Mouse (Mus musculus): ENCODE results near the gene Ifnar2. TPM values are rescaled to one million over a fixed set of nuclear protein-coding genes. Genes with fewer than 3 reads are reported as not detected.

Ifnar2 gene
- total RNA-seq, 4 experiments from 2014 or later: 27.6 to 35.3 (median 32.6) TPM

Other genes with a start within 250 kb of the Ifnar2 start
- not detected for gene Olig2, start 147.3 kb upstream of the Ifnar2 start, total RNA-seq (2022)
- gene Olig1, start 103.0 kb upstream of the Ifnar2 start, total RNA-seq (2022): not detected
- not detected for gene Gm21970, start 18.9 kb downstream of the Ifnar2 start, total RNA-seq (2022)
- 100 to 1,000 TPM; 116 to 131 (median 129) TPM for gene Il10rb, start 33.4 kb downstream of the Ifnar2 start, total RNA-seq (2022)
- gene Ifnar1, start 112.5 kb downstream of the Ifnar2 start, total RNA-seq (2022): 10 to 100 TPM; 18.7 to 28.6 (median 22.0) TPM
- gene Ifngr2, start 174.3 kb downstream of the Ifnar2 start, total RNA-seq (2022): 100 to 1,000 TPM; 122 to 145 (median 132) TPM
- 10 to 100 TPM; 49.1 to 56.7 (median 50.9) TPM for gene Tmem50b, start 225.0 kb downstream of the Ifnar2 start, total RNA-seq (2022)
- 10 to 100 TPM; 34.1 to 41.5 (median 39.8) TPM for gene Dnajc28, start 246.2 kb downstream of the Ifnar2 start, total RNA-seq (2022)